Mouse (Mus musculus): ENCODE measurements around the gene Vmn2r46.
"Not testable (repeated sequence)": the region's sequence is repeated elsewhere in the genome, so short reads cannot be mapped to it uniquely, and the experiment has no call there.

- not testable (repeated sequence) for TF ChIP-seq CTCF (conservative IDR thresholded peaks at IDR 0.05 in 1 of 2, IDR thresholded peaks at IDR 0.05 in 1 of 2; ENCODE audit: low read depth in 2 of 2, low read length in 2 of 2); POLR2A (IDR thresholded peaks at IDR 0.05; ENCODE audit: low read depth, low read length); MAZ (IDR thresholded peaks at IDR 0.05; ENCODE audit: low read depth, low read length); MAX (IDR thresholded peaks at IDR 0.05; ENCODE audit: low read length); USF1 (IDR thresholded peaks at IDR 0.05; ENCODE audit: low read depth, low read length); ZNF384 (IDR thresholded peaks at IDR 0.05; ENCODE audit: low read depth, low read length)
Measured at GRCm38 (mm10) chr7:9770471-9770870, at the start of gene Vmn2r46.

Measured in CH12.LX (cell line).